Mouse (Mus musculus) skeletal muscle tissue, postnatal 0 days (tissue): Measurements from ENCODE around the gene Ces1b. TPM values are rescaled to one million over a fixed set of nuclear protein-coding genes. Genes with fewer than 3 reads are reported as not detected.

Experiments used
- polyA plus RNA-seq: library from polyadenylated mRNA; unstranded; fragments of >200 nt; fragmentation: Nextera tagmentation; extraction: Ambion mirVana; gene quantifications from 2 replicates; pipeline ENCODE4 v1.2.1, GENCODE M21; 2015

The Ces1b gene
- polyA plus RNA-seq = not detected in 2 replicates

DNA sequence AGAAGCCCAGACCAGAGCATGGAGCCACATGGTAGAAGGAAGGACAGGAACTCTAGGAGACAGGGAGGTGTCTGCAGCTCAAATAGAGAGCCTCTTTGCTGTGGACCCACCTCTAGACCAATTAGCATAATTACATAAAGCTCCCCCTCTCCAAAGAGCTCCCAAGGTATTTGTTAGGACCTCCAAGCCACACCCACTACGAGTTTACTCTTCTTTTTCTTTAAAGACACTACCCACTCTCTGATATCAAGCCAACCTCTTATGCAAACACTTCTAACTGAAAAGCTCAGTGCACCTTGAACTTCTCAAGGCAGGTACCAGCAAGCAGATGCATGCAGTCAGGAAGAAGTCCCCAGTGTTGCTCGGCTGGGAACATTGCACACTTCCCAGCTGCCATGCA lies at the start of gene Ces1b:
Gene Ces1b, minus strand, starts transcription at position 131 of the 400 bp plus-strand sequence.

DNA sequence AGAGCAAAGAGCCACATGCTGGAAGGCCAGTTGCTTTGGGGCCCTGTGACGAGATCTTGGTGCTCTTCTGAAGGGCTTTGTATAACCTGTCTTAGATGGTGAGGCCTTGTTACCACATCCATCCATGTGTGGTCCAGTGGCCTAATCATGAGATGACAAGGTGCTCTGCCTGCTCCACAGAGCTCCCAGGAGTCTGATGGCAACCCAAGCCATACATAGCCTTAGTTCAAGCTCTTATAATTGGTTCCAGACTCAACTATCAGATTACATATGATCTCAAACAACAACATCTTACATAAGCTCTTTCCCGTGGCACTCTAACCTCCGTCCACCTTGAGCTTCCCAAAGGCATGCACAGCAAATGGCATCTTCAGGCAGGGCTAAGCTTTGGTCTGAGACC lies 31.7 kb downstream of the Ces1b start, which contains the start of gene Ces1a:
Gene Ces1a, minus strand, starts transcription at position 101 of the 400 bp plus-strand sequence.

Other genes with a start within 250 kb of the Ces1b start
- gene Lpcat2, start 224.7 kb downstream of the Ces1b start, polyA plus RNA-seq = 2.6 and 3.4 TPM in 2 replicates
- gene Capns2, start 178.6 kb downstream of the Ces1b start, polyA plus RNA-seq = 4.3 TPM in 1 of 2 replicates, not detected in the other
- gene Slc6a2, start 119.9 kb downstream of the Ces1b start, polyA plus RNA-seq = 0.02 and 0.08 TPM in 2 replicates
- gene Ces1a, start 31.8 kb downstream of the Ces1b start, polyA plus RNA-seq = not detected in 2 replicates
- gene Ces1c, start 51.3 kb upstream of the Ces1b start, polyA plus RNA-seq = not detected in 2 replicates
- 0.29 and 4.2 TPM in 2 replicates for gene Ces1d, start 117.8 kb upstream of the Ces1b start, polyA plus RNA-seq
- gene Ces1e, start 149.6 kb upstream of the Ces1b start, polyA plus RNA-seq = not detected in 2 replicates
- 6.5 TPM in 1 of 2 replicates, not detected in the other for gene Ces1f, start 199.7 kb upstream of the Ces1b start, polyA plus RNA-seq